Mouse (Mus musculus) testis, adult 2 months (tissue): ENCODE data around the gene BC035044.

Experiments used
- CTCF ChIP-seq: fragments of 200-500 bp; IDR thresholded peaks from 2 replicates; pipeline ENCODE4 v1.5.1; 2012; ENCODE audit warnings: low read depth, mild to moderate bottlenecking, inconsistent platforms, low read length, moderate library complexity; ENCODE audit not compliant: control insufficient read depth, insufficient read depth, insufficient replicate concordance
- POLR2A ChIP-seq: fragments of 200-500 bp; IDR thresholded peaks from 2 replicates; pipeline ENCODE4 v1.6.1; 2012; ENCODE audit warnings: low read depth, mild to moderate bottlenecking, inconsistent platforms, low read length, moderate library complexity; ENCODE audit not compliant: control insufficient read depth

GRCm38 (mm10) chr6:128847401-128847800 lies 43.5 kb downstream of the BC035044 start:
- TF ChIP-seq POLR2A (no peak), CTCF (no peak)
